Mouse (Mus musculus) layer of hippocampus, postnatal 36 days (tissue): ENCODE measurements around the gene Upf2. TPM values are rescaled to one million over a fixed set of nuclear protein-coding genes. Genes with fewer than 3 reads are reported as not detected.
"Not testable (repeated sequence)": the region's sequence is repeated elsewhere in the genome, so short reads cannot be mapped to it uniquely, and the experiment has no call there.

Experiments
- DNase-seq, 2 experiments: peaks; one replicate each; pipeline ENCODE4 v3.0.0; 2022
- total RNA-seq, 2 experiments: library from RNA; stranded (reverse); gene quantifications; 2 replicates each; pipeline ENCODE4 v1.2.3; 2021

The Upf2 gene
- total RNA-seq = 10 to 100 TPM; 46.4 to 48.2 TPM

DNA sequence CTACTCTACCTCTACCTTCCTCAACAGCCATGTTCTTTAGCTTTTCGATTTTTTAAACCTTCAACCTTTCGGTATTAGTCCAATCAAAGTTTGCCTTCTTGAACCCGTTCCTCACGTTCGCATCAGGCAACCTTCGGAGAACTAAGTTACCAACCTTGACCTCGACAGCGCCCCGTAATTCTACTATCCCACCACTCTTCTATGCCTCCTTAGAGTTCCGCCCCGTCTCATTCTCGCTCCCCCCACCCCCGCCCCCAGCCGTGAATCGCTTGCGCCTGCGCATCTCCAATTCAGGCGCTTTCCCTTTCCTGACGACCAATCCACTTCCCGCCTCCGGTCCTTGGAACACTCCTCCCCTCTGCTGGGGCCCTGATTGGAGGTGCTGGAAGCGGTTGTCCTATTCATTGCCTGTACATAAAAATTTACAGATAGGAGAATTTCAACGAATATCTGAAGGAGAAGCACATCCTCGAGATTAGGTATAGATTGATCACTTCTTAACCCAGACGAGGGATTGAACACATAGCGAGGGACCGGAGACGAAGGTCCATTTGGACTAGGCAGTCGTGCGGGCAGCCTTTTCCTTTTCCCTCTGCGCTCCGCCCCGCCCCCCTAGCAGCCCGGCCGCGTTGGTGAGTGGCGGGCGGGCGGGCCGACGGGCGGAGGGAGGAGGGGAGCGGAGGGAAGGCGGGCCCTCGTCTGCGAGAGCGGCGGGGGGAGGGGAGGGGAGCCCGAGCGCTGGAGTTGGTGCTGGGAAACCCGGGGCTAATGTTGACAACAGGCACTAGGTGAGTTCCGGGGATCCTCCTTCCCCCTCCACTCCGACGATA lies at the start of gene Upf2:
Gene Upf2 (plus strand): TSS at position 704 of the 830 bp plus-strand sequence.
- DNase-seq = peak; percentile 90 to 92

DNA sequence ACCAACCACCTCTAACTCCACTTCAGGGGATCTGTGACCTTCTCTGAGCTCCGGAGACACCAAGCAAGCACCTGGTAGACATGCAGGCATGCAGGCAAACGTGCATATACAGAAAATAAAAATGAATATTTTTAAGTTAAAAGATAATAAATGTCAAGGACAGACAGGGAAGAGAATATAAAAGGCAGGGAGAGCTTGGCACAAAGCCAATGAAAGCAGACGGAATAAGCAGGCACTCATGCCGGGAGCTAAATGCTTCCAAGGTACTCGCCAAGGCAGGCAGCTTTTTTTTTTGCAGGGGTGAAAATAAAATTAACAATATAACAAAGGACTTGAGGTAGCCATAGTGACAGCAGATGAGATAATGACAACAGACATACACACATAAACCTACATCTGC lies 45.2 kb upstream of the Upf2 start:
- peak in 1 of 2 experiments; percentile 47 for DNase-seq

DNA sequence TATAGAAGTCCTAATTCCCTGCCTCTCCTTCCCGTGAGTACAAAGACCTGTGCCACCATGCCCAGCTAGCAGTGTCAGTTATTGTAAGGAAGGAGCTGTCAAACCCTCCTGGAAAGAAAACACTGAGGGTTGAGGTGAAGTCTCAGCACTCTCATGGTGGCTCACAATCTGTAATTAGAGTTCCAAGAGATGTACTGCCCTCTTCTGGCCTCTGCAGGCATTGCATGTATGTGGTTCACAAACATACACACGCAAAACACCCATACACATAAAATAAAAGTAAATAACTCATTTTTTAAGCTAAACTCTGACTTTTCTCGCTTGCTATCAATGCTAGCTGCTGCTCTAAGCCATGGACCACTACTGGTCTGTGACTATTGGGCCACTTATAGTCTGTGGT lies 44.6 kb upstream of the Upf2 start:
- no peak for DNase-seq

DNA sequence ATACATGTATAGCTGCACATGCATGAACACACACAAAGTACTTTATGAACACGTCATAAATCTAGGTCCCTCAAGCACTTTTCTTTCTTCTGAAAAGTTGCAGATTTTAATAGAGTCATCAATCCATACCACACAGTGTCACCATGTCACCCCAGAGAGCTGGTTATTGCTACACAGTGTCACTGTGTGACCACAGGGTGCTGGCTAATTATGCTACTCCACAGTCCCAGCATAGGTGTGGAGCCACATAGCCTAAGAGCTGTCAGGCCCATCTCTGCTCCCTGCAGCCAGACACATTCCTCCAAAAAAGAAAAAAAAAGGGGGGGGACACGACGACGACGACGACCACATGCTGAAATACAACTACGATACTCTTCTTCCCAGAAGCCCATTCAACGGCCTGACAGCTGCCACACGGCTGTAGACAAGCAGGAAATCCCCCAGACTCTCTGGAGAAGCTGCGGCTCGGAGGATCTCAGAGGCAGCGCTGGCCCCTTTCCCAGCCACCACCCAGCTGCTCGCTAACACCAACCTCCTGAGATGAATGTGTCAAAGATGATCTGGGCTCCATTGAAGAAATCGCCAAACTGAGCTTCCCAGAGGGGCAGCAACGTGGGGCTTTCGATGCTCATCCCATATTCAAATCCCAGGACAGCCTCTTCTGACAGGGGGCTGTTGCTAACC lies 39.8 kb upstream of the Upf2 start:
- no peak for DNase-seq

DNA sequence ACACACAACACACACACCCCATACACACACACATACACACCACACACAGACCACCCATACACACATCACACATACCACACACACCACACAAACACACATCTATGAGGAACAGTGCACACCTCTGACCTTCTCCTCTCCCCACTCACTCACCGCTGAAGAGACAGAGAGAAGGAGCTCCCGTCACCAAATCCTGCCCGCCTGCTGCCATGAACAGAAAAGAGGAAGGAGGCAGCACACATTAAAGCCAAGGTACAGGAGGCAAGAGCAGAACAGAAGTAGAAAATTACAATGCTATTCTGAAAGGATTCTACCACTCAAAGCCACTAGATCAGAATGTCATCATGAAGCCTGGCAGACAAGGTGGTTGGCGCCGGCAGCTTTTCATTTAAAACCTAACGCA lies 28.4 kb upstream of the Upf2 start:
- DNase-seq = no peak

DNA sequence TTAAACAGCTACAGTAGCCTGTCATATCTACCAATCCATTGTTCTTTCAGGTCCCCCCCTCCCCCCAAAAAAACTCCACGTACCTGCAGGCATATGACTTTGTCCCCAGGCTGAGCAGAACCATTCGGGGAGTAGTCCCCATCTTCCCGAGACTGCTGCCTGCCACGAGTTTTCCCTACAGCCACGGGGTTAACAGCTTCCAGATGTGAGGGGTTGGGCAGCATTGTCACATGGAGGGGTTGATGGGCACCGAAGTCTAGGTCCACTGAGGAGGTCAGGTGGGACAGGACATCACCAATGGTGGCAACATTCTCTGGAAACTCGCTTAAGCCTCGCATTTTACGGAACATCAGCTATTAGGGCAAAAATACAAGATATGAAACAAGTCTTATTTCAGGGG lies 27.5 kb upstream of the Upf2 start:
- no peak for DNase-seq

DNA sequence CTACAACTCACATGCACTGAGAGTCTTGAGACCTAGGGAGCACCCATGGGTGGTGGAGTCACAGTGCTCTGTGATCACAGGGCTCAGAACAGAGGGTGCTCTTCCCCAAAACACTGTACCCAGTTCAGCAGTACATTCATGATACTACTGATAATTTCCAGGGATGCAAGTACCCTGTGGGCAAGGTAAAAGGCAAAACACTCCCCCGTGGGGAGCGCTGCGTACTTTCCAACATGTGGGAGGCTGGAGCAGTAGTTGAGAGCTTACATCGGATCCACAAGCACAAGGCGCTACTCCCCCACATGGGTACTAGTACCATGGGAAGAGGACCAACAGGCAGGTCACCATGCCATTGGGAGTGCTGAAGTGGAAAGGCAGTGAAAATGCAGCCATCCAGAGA lies 23.8 kb upstream of the Upf2 start:
- no peak for DNase-seq

DNA sequence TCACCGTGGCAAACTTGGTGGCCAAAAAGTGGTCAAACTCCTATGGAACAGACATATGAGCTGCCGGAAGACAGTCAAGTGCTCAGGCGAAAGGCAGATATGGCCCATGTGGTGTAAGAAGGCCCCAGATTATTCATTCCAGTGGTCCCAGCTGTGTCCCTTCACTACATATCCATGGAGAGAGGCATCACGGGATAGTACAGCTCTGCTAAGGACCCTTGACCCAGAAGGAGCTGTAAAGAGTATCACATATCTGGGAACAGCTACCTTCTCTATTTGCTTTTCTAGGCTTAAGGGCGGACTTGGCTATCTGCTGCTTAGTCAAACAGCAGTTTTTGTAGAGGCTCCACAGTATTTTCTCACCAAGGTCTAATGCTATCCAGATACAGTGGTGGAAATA lies 21.5 kb upstream of the Upf2 start:
- DNase-seq = no peak

DNA sequence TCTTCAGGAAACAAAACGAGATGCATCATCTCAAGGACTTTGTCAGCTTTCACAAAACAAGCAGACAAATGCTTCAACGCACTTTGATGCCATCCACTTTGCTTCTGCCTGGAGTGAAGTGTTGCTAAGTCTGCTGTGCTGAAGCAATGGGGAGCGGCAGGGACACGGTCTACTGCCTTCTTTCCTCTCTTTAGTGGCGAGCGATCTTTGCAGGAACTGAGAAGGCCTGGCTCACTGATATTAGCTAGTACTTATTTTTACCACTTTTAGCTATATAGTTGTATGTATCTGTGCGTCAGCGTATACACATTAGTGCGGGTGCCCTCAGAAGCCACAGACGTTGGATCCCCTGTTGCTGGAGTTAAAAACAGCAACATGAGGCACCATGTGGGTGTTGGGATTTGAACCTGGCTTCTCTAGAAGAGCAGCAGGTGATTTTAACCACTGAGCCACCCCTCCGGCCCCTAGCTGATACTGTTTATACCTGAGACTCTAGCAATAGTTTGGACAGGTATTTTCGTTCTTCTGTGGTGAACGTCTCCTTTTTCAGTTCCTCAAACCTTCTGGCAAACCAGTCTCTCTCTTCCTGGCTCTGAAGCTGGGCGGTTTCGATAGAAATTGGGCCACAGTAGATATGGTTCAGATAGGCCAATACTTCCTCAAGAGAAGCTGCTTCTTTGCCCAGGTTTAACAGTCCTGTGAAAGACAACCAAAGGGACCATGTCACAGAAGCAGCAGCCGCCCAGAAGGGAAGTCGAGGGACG lies 20.8 kb upstream of the Upf2 start:
- DNase-seq = no peak

DNA sequence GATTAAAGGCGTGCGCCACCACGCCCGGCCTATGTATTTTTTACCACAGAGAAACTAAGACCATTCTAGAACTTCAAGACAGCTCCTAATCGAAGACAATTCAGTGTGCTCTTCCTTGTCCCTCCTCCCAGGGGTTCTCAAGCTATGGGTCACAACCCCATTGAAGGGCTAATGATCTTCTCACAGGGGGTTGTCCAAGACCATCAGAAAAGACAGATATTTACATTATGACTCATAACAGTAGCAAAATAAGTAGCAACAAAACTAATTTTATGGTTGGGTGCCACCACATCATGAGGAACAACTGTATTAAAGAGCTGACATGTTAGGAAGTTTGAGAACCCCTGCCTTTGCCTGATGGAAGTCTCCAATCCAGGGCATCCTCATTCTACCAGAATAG lies 19.3 kb upstream of the Upf2 start:
- no peak for DNase-seq

DNA sequence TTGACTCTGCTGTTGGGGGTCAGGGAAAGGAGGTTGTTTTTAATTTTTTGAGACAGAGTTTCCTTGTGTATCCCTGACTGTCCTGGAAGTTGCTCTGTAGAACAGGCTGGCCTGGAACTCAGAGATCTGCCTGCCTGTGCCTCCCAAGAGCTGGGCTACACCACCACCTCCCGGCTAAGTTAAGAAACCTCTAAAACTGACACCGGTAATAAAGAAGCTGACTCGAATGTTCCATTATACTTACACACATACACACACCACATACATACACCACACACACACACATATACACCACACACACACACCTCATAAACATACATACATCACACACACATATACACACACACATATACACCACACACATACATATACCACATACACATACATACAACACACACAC lies 16.3 kb upstream of the Upf2 start:
- no peak for DNase-seq

DNA sequence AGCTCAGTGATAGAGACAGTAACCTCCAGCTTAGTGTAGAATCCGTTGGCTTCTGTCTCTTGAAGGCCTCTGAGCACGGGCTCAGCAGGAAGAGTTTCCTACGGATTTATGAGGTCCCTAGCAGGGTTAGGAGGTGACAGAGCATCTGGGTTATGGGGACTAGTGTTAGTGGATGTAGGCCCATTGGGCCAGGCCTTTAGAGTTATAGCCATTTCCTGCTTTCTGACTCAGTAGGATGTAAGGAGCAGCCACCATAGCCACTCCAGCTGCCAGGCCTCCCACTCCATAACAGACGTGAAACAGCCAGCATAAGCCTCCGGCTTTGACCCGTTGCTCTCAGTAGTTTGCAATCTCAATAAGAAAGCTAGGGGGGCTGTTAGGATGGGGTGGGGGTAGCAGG lies 15.2 kb upstream of the Upf2 start:
- DNase-seq = no peak

DNA sequence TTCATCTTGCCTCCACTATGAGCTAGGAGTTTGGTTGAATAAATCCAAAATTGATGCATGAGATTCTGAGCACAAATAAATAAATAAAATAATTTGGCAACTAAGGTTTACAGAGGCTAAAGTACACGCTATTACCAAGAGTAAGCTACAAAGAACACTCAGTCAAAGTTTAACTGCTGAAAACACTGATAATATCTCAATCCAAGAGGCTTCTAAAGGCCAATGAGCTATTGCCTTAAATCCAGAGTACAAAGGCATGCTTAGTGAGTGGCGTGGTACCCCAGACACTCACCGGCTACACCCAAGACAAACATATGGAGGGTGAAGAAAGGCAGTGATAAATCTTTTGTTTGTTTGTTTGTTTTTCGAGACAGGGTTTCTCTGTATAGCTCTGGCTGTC lies 14.7 kb upstream of the Upf2 start:
- DNase-seq = no peak

DNA sequence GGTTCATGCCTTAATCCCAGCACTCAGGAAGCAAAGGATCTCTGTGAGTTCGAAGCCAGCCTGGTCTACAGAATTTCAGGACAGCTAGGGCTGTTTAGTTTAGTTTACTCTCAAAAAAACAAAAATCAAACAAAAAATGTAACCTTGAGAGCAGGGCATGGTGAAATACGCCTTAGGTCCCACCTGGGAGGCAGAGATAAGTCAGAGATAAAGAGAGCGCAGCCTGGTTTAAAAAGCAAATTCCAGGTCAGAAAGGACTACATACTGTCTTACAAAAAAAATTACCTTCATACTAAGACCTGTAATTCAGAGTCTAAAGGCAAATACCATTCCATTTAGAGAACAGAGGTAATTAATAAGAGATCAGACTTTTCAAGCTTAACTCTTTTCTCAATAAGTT lies 11.9 kb upstream of the Upf2 start:
- DNase-seq = no peak

DNA sequence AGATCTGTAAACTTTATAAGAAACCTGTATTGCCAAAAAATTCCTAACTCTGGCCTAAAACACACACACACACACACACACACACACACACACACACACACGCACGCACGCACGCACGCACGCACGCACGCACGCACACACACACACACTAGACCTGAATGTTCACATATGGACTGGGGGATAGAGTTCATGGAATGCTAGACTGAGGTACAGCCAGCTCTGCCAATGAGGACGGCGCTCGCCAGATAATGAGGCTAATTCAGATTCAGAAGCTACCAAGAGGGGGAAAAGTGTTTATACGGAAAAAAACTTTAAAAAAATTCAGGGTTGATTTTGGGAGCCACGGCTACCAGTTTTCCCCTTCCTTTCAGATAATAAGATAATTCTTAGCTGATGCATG lies 11.4 kb upstream of the Upf2 start:
- DNase-seq = no peak

DNA sequence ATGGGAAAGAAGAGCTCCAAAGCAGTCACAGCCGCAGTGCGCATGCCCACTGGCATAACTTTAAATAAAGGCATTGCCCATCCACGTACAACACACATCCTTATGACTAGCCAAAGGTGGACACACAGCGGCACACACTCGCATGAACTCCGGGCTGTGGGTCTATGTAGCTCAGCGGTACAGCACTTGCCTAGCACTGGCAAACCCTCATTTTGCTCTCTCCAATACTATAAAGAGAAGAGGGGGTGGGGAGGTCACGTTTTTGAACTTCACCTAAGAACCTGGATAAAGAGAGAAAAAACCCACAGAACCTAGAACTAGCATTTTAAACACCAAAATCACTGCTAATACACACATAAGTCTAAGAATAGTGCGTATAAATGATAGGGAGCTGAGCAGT lies 10.3 kb upstream of the Upf2 start:
- no peak for DNase-seq

DNA sequence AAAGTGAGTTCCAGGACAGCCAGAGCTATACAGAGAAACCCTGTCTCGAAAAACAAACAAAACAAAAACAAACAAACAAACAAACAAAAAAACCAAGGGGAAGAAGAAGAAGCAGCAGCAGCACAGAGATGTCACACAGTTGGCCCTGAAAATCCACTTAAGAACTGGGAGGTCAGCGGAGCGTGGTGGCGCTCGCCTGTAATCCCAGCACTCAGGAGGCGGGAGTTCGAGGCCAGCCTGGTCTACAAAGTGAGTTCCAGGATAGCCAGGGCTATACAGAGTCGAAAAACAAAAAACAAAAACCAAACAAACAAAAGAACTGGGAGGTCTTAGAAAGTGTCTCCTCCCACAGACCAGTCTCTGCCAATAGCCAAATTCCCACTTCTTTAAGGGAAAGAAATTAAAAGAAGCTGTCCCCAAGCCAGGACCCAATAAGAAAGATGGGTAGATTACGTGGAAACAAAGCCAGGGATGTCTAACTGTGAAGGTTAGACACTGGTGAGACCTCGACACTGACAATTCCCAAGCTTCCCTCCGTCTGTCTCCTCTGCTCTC lies 9.3 kb upstream of the Upf2 start:
- no peak for DNase-seq

DNA sequence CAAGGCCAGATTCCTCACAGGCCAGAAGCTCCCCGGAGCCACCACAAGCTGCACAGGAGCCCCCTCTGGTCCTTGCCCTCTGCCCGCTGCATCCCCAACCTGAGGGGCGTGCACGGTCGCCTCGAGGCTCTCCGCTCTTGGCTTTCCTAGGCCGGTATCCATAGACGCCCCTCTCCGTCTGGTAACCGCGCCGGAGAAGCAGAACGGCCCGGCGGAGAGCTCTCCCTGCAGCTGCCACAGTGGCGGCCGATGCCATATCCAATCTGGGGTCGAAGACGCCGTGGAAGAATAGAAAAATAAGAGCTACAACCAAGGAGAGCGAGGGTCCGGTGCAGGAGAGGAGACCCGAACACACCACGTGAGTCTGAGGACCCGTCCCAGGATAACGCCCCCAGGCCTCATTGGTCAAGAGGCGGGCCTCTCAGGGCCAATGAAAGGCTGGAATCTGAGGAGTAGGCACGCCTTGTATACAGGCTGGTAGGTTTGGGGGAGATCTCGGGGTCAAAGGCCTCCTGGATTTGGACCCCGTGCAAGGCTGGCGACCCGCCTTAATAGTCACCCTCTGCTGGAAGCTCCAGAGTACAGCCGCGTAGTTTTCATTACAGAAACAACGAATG lies 8.7 kb upstream of the Upf2 start, which contains the start of gene Dhtkd1:
Gene Dhtkd1 (minus strand): TSS at position 377 of the 617 bp plus-strand sequence.
- DNase-seq = peak; percentile 72 to 74

DNA sequence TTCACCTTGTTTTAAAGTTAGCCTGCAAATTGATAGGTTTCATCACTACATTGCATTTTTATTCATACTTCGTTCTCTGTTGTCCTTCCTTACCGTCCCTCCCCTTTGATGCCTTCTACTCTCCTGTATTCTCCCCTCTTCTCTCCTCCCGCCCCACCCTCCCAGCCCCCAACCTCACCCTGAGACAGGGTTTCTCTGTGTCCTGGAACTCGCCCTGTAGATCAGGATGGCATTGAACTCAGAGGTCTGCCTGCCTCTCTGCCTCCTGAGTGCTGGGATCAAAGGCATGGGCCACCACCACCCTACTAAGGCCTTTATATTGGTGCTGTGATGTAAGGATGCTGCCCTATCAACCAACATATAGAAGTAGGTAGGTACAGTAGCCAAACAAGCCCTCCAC lies 8.2 kb upstream of the Upf2 start:
- DNase-seq = no peak

DNA sequence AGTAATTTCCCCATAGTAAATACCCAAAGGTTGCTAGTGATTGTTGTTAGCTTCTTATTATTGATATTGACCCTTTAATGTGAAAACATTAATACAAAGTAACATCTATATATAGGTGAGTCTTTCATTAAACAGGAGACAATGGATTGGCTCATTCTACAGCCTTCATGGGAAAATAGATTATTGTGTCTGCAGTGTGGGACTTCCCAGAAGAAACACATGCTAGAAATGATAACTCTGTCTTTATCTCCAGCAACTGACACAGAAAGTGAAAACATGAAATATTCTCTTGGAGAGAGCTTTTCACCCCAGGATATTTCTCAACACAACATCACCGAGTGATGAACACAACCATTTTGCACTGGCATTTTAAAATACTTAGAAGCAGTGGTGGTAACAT lies 5.6 kb upstream of the Upf2 start:
- DNase-seq = no peak

DNA sequence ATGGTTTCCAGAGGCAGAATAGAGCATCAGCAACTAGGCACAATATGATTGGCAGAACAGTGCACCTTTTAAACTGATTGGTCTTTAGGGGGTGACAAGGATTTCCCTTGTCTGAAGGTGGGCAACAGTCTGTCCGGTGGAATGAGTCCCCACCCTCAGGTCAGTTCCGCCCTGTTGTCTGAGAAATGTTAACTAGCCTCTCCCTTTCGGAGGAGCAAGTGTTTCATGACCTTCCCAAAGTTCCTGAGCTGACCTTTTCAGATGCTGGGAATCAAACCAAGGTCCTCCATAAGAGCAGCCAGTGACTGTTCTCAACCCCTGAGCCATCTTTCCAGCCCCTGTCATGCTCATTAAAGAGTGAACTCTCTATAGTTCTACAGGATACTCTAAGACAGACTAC lies 4.4 kb upstream of the Upf2 start:
- no peak for DNase-seq

DNA sequence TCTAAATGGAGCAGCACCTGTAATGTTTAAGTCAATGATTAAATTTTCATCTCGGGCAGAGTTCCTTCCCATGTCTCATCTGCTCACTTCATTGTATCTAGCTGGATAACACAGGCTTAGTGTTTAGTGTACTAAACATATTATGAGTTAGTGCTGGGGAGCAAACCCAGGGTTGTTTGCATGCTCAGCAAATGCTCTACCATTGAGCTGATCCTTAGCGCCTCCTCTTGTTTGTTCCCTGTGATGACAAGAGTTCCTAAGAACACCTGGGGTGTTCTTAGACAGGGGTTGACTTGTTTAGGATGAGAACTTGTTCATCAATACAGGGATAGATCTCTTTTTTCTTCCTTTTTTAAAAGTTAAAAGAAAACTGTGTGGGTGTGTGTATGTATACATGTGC lies 2.3 kb upstream of the Upf2 start:
- no peak for DNase-seq

DNA sequence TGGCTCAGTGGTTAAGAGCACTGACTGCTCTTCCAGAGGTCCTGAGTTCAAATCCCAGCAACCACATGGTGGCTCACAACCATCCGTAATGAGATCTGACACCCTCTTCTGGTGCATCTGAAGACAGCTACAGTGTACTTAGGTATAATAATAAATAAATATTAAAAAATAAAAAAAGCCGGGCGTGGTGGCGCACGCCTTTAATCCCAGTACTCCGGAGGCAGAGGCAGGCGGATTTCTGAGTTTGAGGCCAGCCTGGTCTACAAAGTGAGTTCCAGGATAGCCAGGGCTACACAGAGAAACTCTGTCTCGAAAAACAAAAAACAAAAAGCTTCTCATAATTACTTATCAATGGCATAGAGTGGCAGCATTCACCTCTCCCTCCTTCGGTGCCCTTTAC lies 1.4 kb upstream of the Upf2 start:
- DNase-seq = not testable (repeated sequence)
